Mouse (Mus musculus) liver, postnatal 0 days (tissue): ENCODE measurements around the gene Lemd1. TPM values are rescaled to one million over a fixed set of nuclear protein-coding genes. Genes with fewer than 3 reads are reported as not detected.

Source experiments
- ATAC-seq: fragments of 200-750 bp; cut with Nextera tagmentation; 2 replicates; pipeline ENCODE4 v1.8.0; 2017; ENCODE audit warnings: mild to moderate bottlenecking, moderate library complexity
- DNase-seq: peaks from one replicate; pipeline ENCODE4 v3.0.0-alpha.2; 2016
- H3K27ac ChIP-seq: fragments of 300-500 bp; sonication (generic); 2 replicates; pipeline ENCODE4 v1.5.1; 2014; ENCODE audit warnings: antibody characterized with exemption, moderate library complexity, mild to moderate bottlenecking, low read depth
- H3K27me3 ChIP-seq: fragments of 300-500 bp; sonication (generic); 2 replicates; pipeline ENCODE4 v1.6.1; 2014; ENCODE audit warnings: low read length, control low read depth, mixed read lengths; ENCODE audit not compliant: insufficient read depth
- H3K36me3 ChIP-seq: fragments of 300-500 bp; sonication (generic); replicated peaks from 2 replicates; pipeline ENCODE4 v1.6.1; 2014; ENCODE audit warnings: mild to moderate bottlenecking, control low read depth, low read length, moderate library complexity, mixed read lengths; ENCODE audit not compliant: insufficient read depth
- H3K4me1 ChIP-seq: fragments of 300-500 bp; sonication (generic); 2 replicates; pipeline ENCODE4 v1.6.1; 2014; ENCODE audit warnings: antibody characterized with exemption, mild to moderate bottlenecking, control low read depth; ENCODE audit not compliant: insufficient read depth
- H3K4me2 ChIP-seq: fragments of 300-500 bp; sonication (generic); 2 replicates; pipeline ENCODE4 v1.6.1; 2014; ENCODE audit warnings: low read depth, mild to moderate bottlenecking, low read length, moderate library complexity, mixed read lengths
- H3K4me3 ChIP-seq: fragments of 300-500 bp; sonication (generic); 2 replicates; pipeline ENCODE4 v1.5.1; 2014; ENCODE audit warnings: low read depth, low read length
- H3K9ac ChIP-seq: fragments of 300-500 bp; sonication (generic); replicated peaks from 2 replicates; pipeline ENCODE4 v1.6.1; 2014; ENCODE audit warnings: mild to moderate bottlenecking, moderate library complexity
- H3K9me3 ChIP-seq: fragments of 300-500 bp; sonication (generic); 2 replicates; pipeline ENCODE4 v1.6.1; 2016; ENCODE audit warnings: mild to moderate bottlenecking, control low read depth, low read length, mixed read lengths
- CTCF ChIP-seq: sonication (generic); IDR thresholded peaks from 2 replicates; pipeline ENCODE4 v1.5.1; 2016; ENCODE audit warnings: antibody characterized with exemption, low read depth
- EP300 ChIP-seq: IDR thresholded peaks from 2 replicates; pipeline ENCODE4 v1.6.1; 2016; ENCODE audit warnings: antibody characterized with exemption, low read depth, mild to moderate bottlenecking
- WGBS: fragments of 180-500 bp; shearing (Covaris S2); extraction: QIAGEN DNeasy Blood & Tissue Kit; methylation state at CpG from one replicate; pipeline ENCODE4 v1.1.7; 2014; ENCODE audit not compliant: insufficient replicate concordance; 5-methylcytosine and 5-hydroxymethylcytosine counted together
- polyA plus RNA-seq: library from polyadenylated mRNA; unstranded; fragments of >200 nt; fragmentation: Nextera tagmentation; extraction: Ambion mirVana; gene quantifications from 2 replicates; pipeline ENCODE4 v1.2.1, GENCODE M21; 2015

Gene Lemd1
- polyA plus RNA-seq, 1 experiment from 2014 or later, result not detected

DNA sequence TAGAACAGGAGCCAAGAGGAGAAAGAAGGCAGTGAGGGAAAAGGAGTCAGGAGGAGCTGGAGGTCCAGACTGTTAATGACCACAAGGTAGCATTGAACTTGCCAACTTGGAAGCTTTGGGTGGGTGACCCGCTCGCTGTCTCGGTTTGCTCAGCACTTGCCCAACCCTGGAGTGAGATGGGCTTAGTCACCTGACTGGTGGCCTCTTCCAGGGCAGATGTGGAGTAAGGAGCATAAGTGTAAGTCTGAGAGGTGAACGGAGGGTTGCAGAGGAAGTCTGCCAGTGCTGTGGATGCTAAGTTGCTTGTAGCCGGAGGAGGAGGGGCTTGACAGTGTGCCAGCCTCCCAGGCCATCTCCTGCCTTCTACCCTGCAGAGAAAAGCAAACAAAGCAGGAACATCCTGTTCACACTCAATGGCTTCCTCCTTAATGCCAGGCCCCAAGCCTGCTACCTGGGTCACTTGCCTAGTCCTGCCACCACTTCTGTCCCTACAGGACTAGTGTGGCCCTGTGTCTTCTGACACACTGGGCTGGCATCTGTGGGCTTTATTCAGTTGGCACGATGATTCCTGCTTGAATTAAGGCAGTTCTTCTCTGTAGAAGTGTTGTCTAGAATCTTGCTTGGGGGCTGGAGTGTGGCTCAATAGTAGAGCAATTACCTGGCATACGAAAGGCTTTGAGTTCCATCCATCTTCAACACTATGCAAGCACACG, 45.1 kb upstream of the Lemd1 start:
- no peaks in the 10 kb centered on the region for H3K27me3 ChIP-seq
- TF ChIP-seq EP300 (no peak), CTCF (no peak)
- ATAC-seq (no peak), DNase-seq (no peak)
- no peak overlapping the region for H3K9ac ChIP-seq
- no peaks in the 10 kb centered on the region for H3K9me3 ChIP-seq
- no peaks in the 10 kb centered on the region for H3K36me3 ChIP-seq
- H3K4me3 ChIP-seq, result no peak overlapping the region
- no peak overlapping the region for H3K4me2 ChIP-seq
- H3K27ac ChIP-seq, result no peak overlapping the region
- 76% methylated on average over 8 of the region's 8 CpGs for WGBS
- peaks cover 4% of the 10 kb centered on the region for H3K4me1 ChIP-seq

DNA sequence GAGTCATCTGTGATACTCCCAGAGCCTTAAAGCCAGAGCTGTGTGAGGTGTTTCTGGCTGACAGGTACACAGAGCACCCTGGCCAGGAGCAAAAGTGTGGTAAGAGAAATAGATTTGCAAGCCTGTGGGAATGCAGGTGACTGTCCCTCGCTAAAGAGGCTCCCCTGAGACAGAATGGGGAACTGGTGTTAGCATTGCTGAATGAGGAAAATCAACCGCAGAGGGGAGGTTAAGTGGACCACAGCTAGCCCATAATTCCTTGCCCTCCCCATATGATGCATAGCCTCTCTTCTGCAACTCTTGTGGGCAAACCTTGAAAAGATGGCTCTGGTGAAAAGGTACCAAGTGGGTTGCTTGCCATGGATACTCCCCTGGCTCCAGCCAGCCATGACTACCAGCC, 41.8 kb upstream of the Lemd1 start:
- Histone ChIP-seq H3K4me2 (no peak overlapping the region), H3K4me1 (peaks cover 7% of the 10 kb centered on the region), H3K36me3 (no peaks in the 10 kb centered on the region), H3K4me3 (no peak overlapping the region), H3K27ac (no peak overlapping the region), H3K9me3 (no peaks in the 10 kb centered on the region), H3K9ac (no peak overlapping the region), H3K27me3 (no peaks in the 10 kb centered on the region)
- TF ChIP-seq CTCF (no peak), EP300 (no peak)
- WGBS, result 40% methylated on average over 2 of the region's 2 CpGs
- no peak for ATAC-seq
- no peak for DNase-seq

DNA sequence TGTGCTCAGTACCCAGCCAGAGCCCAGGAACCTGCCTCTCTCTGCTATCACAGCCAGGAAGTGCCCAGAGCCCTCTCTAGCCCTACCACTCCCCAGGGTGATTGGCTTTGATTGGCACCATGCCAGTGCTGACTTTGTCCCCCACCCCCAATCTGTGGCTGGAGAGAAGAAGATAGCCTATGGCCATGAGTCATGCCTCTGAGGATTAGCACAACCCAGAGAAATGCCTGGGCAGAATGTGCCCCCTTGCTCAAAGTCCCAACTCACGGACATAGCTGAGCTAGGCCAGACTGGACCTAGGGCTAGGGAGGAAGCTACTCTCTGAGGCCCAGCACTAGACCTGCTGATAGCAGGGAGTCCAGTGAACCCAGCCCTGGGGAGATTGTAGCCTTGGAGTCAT, 41.1 kb upstream of the Lemd1 start:
- Histone ChIP-seq H3K4me1 (peaks cover 7% of the 10 kb centered on the region), H3K4me3 (no peak overlapping the region), H3K36me3 (no peaks in the 10 kb centered on the region), H3K9ac (no peak overlapping the region), H3K4me2 (no peak overlapping the region), H3K27me3 (no peaks in the 10 kb centered on the region), H3K27ac (0 out of 2 replicates have a peak overlapping the region, but pooled peaks have one; percentile 0), H3K9me3 (no peaks in the 10 kb centered on the region)
- 55% methylated on average over 1 of the region's 1 CpGs for WGBS
- no peak for TF ChIP-seq EP300
- no peak for TF ChIP-seq CTCF
- DNase-seq (no peak), ATAC-seq (peak; percentile 81)

DNA sequence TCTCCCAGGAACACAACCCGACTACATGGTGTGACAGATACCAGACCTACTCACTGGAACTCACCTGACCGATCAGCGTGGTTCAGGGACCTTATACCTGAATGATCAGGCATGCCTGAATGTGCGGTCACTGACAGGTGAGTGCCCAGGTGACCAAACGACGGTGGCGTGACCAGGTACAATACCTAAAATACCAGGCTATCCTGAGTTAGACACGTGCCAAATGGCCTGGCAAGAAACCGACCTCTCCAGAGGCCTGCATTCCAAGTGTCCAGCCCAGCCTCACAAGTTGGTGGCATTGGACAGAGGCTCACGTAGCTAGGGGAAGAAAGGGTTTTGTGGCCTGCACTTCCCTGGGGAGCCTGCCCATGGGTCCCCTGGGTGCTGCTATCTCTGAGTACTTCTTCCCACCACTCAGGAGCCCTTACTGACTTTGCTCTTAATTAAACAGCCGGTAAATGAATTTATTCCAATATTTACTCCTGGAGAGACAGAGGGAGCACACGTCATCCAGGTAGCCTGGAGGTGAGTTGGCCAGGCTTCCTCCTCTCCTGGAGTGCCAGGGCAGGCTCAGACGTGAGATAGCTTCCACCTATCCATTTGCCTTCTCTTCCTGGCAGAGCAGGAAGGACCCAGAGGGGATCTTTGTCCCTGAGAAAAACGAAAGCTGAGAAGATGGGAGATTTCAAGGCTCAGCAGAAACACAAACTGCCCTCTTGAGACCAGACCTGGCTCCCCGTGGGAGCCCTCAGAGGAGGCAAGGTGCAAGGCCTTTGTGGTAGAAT, 40.2 kb upstream of the Lemd1 start:
- no peak overlapping the region for H3K4me2 ChIP-seq

DNA sequence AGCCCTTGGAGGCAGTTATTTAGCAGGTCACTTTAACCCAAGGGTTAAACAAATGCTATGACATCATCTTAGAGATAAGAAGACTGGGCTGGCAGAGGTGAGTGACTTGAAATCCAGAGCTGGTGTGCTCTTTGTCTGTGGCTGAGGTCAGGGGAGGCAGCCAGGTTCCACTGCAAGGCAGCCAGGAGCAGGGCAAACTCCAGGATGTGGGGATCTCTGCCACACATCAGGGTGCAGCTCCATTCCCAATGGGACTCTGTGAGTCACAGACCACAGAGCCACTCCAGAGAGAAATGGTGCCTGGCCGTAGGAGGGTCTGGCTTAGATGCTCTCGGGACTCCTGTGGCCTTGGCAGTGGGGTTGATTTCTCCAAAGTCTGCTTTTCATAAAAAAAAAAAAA, 39.3 kb upstream of the Lemd1 start:
- Histone ChIP-seq H3K9me3 (no peaks in the 10 kb centered on the region), H3K4me3 (no peak overlapping the region), H3K27me3 (no peaks in the 10 kb centered on the region), H3K9ac (no peak overlapping the region), H3K4me2 (no peak overlapping the region), H3K27ac (no peak overlapping the region), H3K36me3 (no peaks in the 10 kb centered on the region), H3K4me1 (peaks cover 7% of the 10 kb centered on the region)
- 50% methylated on average over 2 of the region's 2 CpGs for WGBS
- no peak for DNase-seq
- TF ChIP-seq EP300 (no peak), CTCF (no peak)
- ATAC-seq, result no peak

More for the DNA sequence above, 40.2 kb upstream of the Lemd1 start:
- WGBS, result 73% methylated on average over 15 of the region's 15 CpGs
- Histone ChIP-seq H3K9ac (no peak overlapping the region), H3K27ac (no peak overlapping the region), H3K4me1 (peaks cover 7% of the 10 kb centered on the region), H3K36me3 (no peaks in the 10 kb centered on the region), H3K9me3 (no peaks in the 10 kb centered on the region), H3K27me3 (no peaks in the 10 kb centered on the region), H3K4me3 (no peak overlapping the region)
- no peak for ATAC-seq
- TF ChIP-seq CTCF (no peak), EP300 (no peak)
- DNase-seq, result no peak

DNA sequence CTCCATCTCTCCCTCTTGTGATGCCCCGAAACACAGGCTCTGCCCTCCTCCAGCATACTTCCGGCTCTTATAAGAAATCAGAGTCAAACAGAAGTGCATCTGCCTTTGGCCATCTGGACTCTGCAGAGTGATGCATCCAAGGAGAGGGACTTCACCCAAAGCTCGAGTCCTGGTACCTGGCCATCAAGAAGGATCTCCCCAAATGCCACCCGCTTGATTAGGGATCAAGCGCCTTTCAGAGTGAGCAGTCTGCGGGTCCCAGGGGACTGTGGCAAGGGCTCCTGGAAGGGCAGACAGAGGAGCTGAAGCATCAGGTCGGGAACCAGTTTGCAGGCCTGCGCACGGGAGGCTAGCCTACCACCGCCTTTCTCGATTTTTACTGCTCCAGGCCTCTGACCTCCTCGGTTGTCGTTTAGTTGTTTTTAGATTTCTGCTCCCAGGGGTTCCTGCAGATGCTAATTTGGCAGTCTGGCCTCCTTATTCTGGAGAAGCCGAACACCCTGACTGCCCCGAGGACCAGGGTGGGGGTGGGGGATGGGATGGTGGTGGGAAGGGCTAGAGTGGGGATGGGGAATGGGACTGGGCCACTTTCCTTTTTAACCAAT, 38.0 kb upstream of the Lemd1 start:
- no peak overlapping the region for H3K4me2 ChIP-seq
- H3K4me1 ChIP-seq, result peaks cover 7% of the 10 kb centered on the region
- H3K4me3 ChIP-seq, result no peak overlapping the region
- H3K9me3 ChIP-seq, result no peaks in the 10 kb centered on the region
- H3K9ac ChIP-seq, result no peak overlapping the region
- ATAC-seq (no peak), DNase-seq (no peak)
- no peak overlapping the region for H3K27ac ChIP-seq
- peaks cover 6% of the 10 kb centered on the region; the same call in 1 of the 2 replicates for H3K27me3 ChIP-seq
- TF ChIP-seq EP300 (no peak), CTCF (no peak)
- 71% methylated on average over 15 of the region's 15 CpGs for WGBS
- no peaks in the 10 kb centered on the region for H3K36me3 ChIP-seq
